Mouse (Mus musculus) CD4-positive, CD25-positive, alpha-beta regulatory T cell, adult 4 months (primary cell): ENCODE data around the gene Xrcc4. TPM values are rescaled to one million over a fixed set of nuclear protein-coding genes. Genes with fewer than 3 reads are reported as not detected.

ENCODE experiments used
- ATAC-seq: one replicate; pipeline ENCODE4 v1.8.0; 2017
- polyA plus RNA-seq, 2 experiments: library from polyadenylated mRNA; unstranded; fragments of 100-300 nt; shearing (Covaris generic); gene quantifications; one replicate each; pipeline ENCODE4 v1.2.1; 2017

Xrcc4 gene
- polyA plus RNA-seq, 2 experiments from 2014 or later, result 19.0 to 30.4 TPM

- ATAC-seq, result no peak
Measured at GRCm38 (mm10) chr13:89738275-89738674, 351.1 kb downstream of the Xrcc4 start.

- no peak for ATAC-seq
Measured at GRCm38 (mm10) chr13:89735111-89735510, 354.3 kb downstream of the Xrcc4 start.

GRCm38 (mm10) chr13:89726492-89726891 is 362.9 kb downstream of the Xrcc4 start:
- ATAC-seq, result no peak

Other genes starting within 250 kb of the Xrcc4 start
- gene Tmem167, start 485 bp downstream of the Xrcc4 start, polyA plus RNA-seq, result 10 to 100 TPM; 41.2 to 63.5 TPM